Mouse (Mus musculus) kidney, embryonic 16.5 days (tissue): ENCODE measurements around the gene Cryba4. TPM values are rescaled to one million over a fixed set of nuclear protein-coding genes. Genes with fewer than 3 reads are reported as not detected.

Source experiments
- ATAC-seq: fragments of 200-750 bp; cut with Nextera tagmentation; 2 replicates; pipeline ENCODE4 v1.8.0; 2017; ENCODE audit warnings: moderate TSS enrichment; ENCODE audit not compliant: low FRiP score, low TSS enrichment
- H3K27ac ChIP-seq: fragments of 300-500 bp; sonication (generic); 2 replicates; pipeline ENCODE4 v1.5.1; 2014; ENCODE audit warnings: low read length
- H3K27me3 ChIP-seq: fragments of 300-500 bp; sonication (generic); 2 replicates; pipeline ENCODE4 v1.6.1; 2014; ENCODE audit warnings: low read length, control low read depth, mixed read lengths; ENCODE audit not compliant: insufficient read depth
- H3K36me3 ChIP-seq: fragments of 300-500 bp; sonication (generic); 2 replicates; pipeline ENCODE4 v1.6.1; 2014; ENCODE audit warnings: low read length, control low read depth, mixed read lengths; ENCODE audit not compliant: insufficient read depth
- H3K4me1 ChIP-seq: fragments of 300-500 bp; sonication (generic); 2 replicates; pipeline ENCODE4 v1.6.1; 2014; ENCODE audit warnings: low read length, control low read depth, mixed read lengths; ENCODE audit not compliant: insufficient read depth
- H3K4me2 ChIP-seq: fragments of 300-500 bp; sonication (generic); replicated peaks from 2 replicates; pipeline ENCODE4 v1.6.1; 2014; ENCODE audit warnings: low read depth, low read length
- H3K4me3 ChIP-seq: fragments of 300-500 bp; sonication (generic); 2 replicates; pipeline ENCODE4 v1.5.1; 2014; ENCODE audit warnings: mild to moderate bottlenecking, low read length
- H3K9ac ChIP-seq: fragments of 300-500 bp; sonication (generic); replicated peaks from 2 replicates; pipeline ENCODE4 v1.6.1; 2014; ENCODE audit warnings: low read length
- H3K9me3 ChIP-seq: fragments of 300-500 bp; sonication (generic); 2 replicates; pipeline ENCODE4 v1.6.1; 2016; ENCODE audit warnings: low read length, control low read depth
- WGBS: fragments of 180-500 bp; shearing (Covaris S2); extraction: QIAGEN DNeasy Blood & Tissue Kit; methylation state at CpG from one replicate; pipeline ENCODE4 v1.1.7; 2014; 5-methylcytosine and 5-hydroxymethylcytosine counted together
- polyA plus RNA-seq: library from polyadenylated mRNA; unstranded; fragments of >200 nt; fragmentation: Nextera tagmentation; extraction: Ambion mirVana; gene quantifications from 2 replicates; pipeline ENCODE4 v1.2.1, GENCODE M21; 2015

The Cryba4 gene
- polyA plus RNA-seq, 1 experiment from 2014 or later, result 0.81 TPM

GRCm38 (mm10) chr5:112227898-112228239, 24.4 kb downstream of the Cryba4 start:
- no peak for ATAC-seq
- no peak overlapping the region for H3K27ac ChIP-seq
- H3K36me3 ChIP-seq, result no peaks in the 10 kb centered on the region
- H3K27me3 ChIP-seq, result peaks cover 60% of the 10 kb centered on the region
- H3K4me3 ChIP-seq, result peak overlapping the region; percentile 42
- H3K4me1 ChIP-seq, result peaks cover 19% of the 10 kb centered on the region
- peak overlapping the region; percentile 66 for H3K4me2 ChIP-seq
- no peak overlapping the region for H3K9ac ChIP-seq
- 4% methylated on average over 13 of the region's 13 CpGs for WGBS
- H3K9me3 ChIP-seq, result no peaks in the 10 kb centered on the region

GRCm38 (mm10) chr5:112227354-112227753, 25.0 kb downstream of the Cryba4 start:
- Histone ChIP-seq H3K9ac (peak overlapping the region; percentile 44; the same call in 1 of the 2 replicates), H3K36me3 (no peaks in the 10 kb centered on the region), H3K4me1 (peaks cover 19% of the 10 kb centered on the region), H3K4me2 (peak overlapping the region; percentile 66), H3K27me3 (peaks cover 60% of the 10 kb centered on the region), H3K27ac (no peak overlapping the region), H3K9me3 (no peaks in the 10 kb centered on the region), H3K4me3 (peak overlapping the region; percentile 42)
- ATAC-seq, result peak; percentile 55
- WGBS, result 2% methylated on average over 30 of the region's 30 CpGs

GRCm38 (mm10) chr5:112225591-112225990, 26.7 kb downstream of the Cryba4 start:
- Histone ChIP-seq H3K9me3 (no peaks in the 10 kb centered on the region), H3K4me1 (peaks cover 19% of the 10 kb centered on the region), H3K27me3 (peaks cover 53% of the 10 kb centered on the region), H3K36me3 (no peaks in the 10 kb centered on the region), H3K9ac (no peak overlapping the region), H3K4me2 (no peak overlapping the region), H3K27ac (no peak overlapping the region), H3K4me3 (no peak overlapping the region)
- 67% methylated on average over 6 of the region's 6 CpGs for WGBS
- no peak for ATAC-seq

GRCm38 (mm10) chr5:112220203-112220602, 32.1 kb downstream of the Cryba4 start:
- WGBS, result 71% methylated on average over 8 of the region's 8 CpGs
- 0 out of 2 replicates have a peak, but pooled peaks cover 3% of the 10 kb centered on the region for H3K27me3 ChIP-seq
- H3K4me1 ChIP-seq, result peaks cover 7% of the 10 kb centered on the region
- no peak overlapping the region for H3K4me2 ChIP-seq
- H3K36me3 ChIP-seq, result no peaks in the 10 kb centered on the region
- H3K27ac ChIP-seq, result no peak overlapping the region
- no peak overlapping the region for H3K9ac ChIP-seq
- no peak for ATAC-seq
- no peak overlapping the region for H3K4me3 ChIP-seq
- H3K9me3 ChIP-seq, result no peaks in the 10 kb centered on the region

- no peaks in the 10 kb centered on the region for H3K9me3 ChIP-seq
- H3K9ac ChIP-seq, result no peak overlapping the region
- no peak overlapping the region for H3K4me2 ChIP-seq
- no peak overlapping the region; the same call in 1 of the 2 replicates for H3K27ac ChIP-seq
- H3K27me3 ChIP-seq, result no peaks in the 10 kb centered on the region
- peaks cover 8% of the 10 kb centered on the region for H3K4me1 ChIP-seq
- H3K4me3 ChIP-seq, result no peak overlapping the region
- WGBS, result 17% methylated on average over 1 of the region's 1 CpGs
- H3K36me3 ChIP-seq, result no peaks in the 10 kb centered on the region
- ATAC-seq, result no peak
Measured at GRCm38 (mm10) chr5:112219398-112219797, 32.9 kb downstream of the Cryba4 start.

GRCm38 (mm10) chr5:112218679-112219078, 33.6 kb downstream of the Cryba4 start:
- H3K4me2 ChIP-seq, result no peak overlapping the region
- H3K9me3 ChIP-seq, result no peaks in the 10 kb centered on the region
- H3K27me3 ChIP-seq, result no peaks in the 10 kb centered on the region
- no peak overlapping the region for H3K27ac ChIP-seq
- H3K36me3 ChIP-seq, result no peaks in the 10 kb centered on the region
- no peak for ATAC-seq
- peaks cover 11% of the 10 kb centered on the region for H3K4me1 ChIP-seq
- no peak overlapping the region for H3K9ac ChIP-seq
- WGBS, result 84% methylated on average over 4 of the region's 4 CpGs
- H3K4me3 ChIP-seq, result no peak overlapping the region

- Histone ChIP-seq H3K27me3 (no peaks in the 10 kb centered on the region), H3K27ac (no peak overlapping the region), H3K4me1 (peaks cover 11% of the 10 kb centered on the region), H3K9me3 (no peaks in the 10 kb centered on the region), H3K4me3 (no peak overlapping the region), H3K4me2 (no peak overlapping the region), H3K36me3 (no peaks in the 10 kb centered on the region), H3K9ac (no peak overlapping the region)
- 60% methylated on average over 22 of the region's 22 CpGs for WGBS
- no peak for ATAC-seq
Measured at GRCm38 (mm10) chr5:112217031-112217430, 35.3 kb downstream of the Cryba4 start.

GRCm38 (mm10) chr5:112216335-112216734, 36.0 kb downstream of the Cryba4 start:
- WGBS, result 61% methylated on average over 7 of the region's 7 CpGs
- H3K36me3 ChIP-seq, result no peaks in the 10 kb centered on the region
- no peak overlapping the region for H3K4me2 ChIP-seq
- ATAC-seq, result no peak
- H3K27ac ChIP-seq, result no peak overlapping the region; the same call in 1 of the 2 replicates
- peaks cover 11% of the 10 kb centered on the region for H3K4me1 ChIP-seq
- H3K9me3 ChIP-seq, result no peaks in the 10 kb centered on the region
- no peak overlapping the region for H3K9ac ChIP-seq
- no peak overlapping the region for H3K4me3 ChIP-seq
- H3K27me3 ChIP-seq, result no peaks in the 10 kb centered on the region

- peak overlapping the region; percentile 55 for H3K9ac ChIP-seq
- 45% methylated on average over 9 of the region's 9 CpGs for WGBS
- peak overlapping the region; percentile 36 for H3K4me2 ChIP-seq
- ATAC-seq, result no peak
- no peaks in the 10 kb centered on the region for H3K9me3 ChIP-seq
- H3K36me3 ChIP-seq, result no peaks in the 10 kb centered on the region
- peak overlapping the region; percentile 68 for H3K27ac ChIP-seq
- peak overlapping the region; percentile 18 for H3K4me3 ChIP-seq
- H3K27me3 ChIP-seq, result no peaks in the 10 kb centered on the region
- H3K4me1 ChIP-seq, result peaks cover 11% of the 10 kb centered on the region
Measured at GRCm38 (mm10) chr5:112215801-112216251, 36.5 kb downstream of the Cryba4 start.

- Histone ChIP-seq H3K9me3 (no peaks in the 10 kb centered on the region), H3K4me1 (peaks cover 11% of the 10 kb centered on the region), H3K36me3 (no peaks in the 10 kb centered on the region), H3K27ac (peak overlapping the region; percentile 68), H3K27me3 (no peaks in the 10 kb centered on the region), H3K4me2 (peak overlapping the region; percentile 36), H3K9ac (peak overlapping the region; percentile 55; the same call in 1 of the 2 replicates), H3K4me3 (peak overlapping the region; percentile 18)
- WGBS, result 25% methylated on average over 12 of the region's 12 CpGs
- no peak for ATAC-seq
Measured at GRCm38 (mm10) chr5:112215291-112215751, 37.0 kb downstream of the Cryba4 start.
